Mouse (Mus musculus) adrenal gland, postnatal 36 days (tissue): ENCODE measurements around the gene Gm3696. TPM values are rescaled to one million over a fixed set of nuclear protein-coding genes. Genes with fewer than 3 reads are reported as not detected.
"Not testable (repeated sequence)": the region's sequence is repeated elsewhere in the genome, so short reads cannot be mapped to it uniquely, and the experiment has no call there.

ENCODE experiments used
- DNase-seq, 2 experiments: peaks; one replicate each; pipeline ENCODE4 v3.0.0; 2021; ENCODE audit warnings: mixed read lengths in 1 of 2
- long read RNA-seq, 2 experiments: library from polyadenylated mRNA; stranded (forward); transcript quantifications; one replicate each; pipeline ENCODE4 v2.0.0; 2021; ENCODE audit warnings: borderline sequencing depth in 2 of 2
- total RNA-seq, 2 experiments: library from RNA; stranded (reverse); gene quantifications; 2 replicates each; pipeline ENCODE4 v1.2.3; 2021

Gm3696 gene
- total RNA-seq = under 1 TPM in 1 of 2 experiments, not detected in 1; 0.50 TPM
- long read RNA-seq, experiment 1 = 0 reads
- long read RNA-seq, experiment 2 = 0 reads

DNA sequence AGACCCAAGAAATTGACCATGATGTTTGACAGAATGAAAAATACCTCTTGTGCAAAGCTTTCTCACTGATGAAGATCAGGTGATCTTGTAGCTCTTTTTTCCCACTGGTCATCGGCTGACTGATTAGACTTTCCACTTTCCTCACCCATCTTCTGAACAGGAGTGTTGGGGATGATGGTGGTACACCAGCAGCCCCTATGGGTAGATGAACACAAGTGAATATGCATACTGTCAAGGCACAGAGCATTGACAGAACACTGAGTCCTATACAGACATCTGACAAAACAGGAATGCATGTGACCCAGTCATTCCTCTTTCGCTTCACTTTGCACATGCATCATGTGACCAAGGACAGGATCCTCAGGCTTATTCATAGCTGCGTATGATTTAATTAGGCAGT is at the start of gene Gm3696:
Gm3696 (minus strand) TSS at position 101 of the 400 bp plus-strand sequence.
- DNase-seq = not testable (repeated sequence)

GRCm38 (mm10) chr14:7125312-7125711 is 24.9 kb upstream of the Gm3696 start, which contains the start of gene Gm6676:
Gene Gm6676, minus strand, starts transcription at chr14:7125412.
- not testable (repeated sequence) for DNase-seq

DNA sequence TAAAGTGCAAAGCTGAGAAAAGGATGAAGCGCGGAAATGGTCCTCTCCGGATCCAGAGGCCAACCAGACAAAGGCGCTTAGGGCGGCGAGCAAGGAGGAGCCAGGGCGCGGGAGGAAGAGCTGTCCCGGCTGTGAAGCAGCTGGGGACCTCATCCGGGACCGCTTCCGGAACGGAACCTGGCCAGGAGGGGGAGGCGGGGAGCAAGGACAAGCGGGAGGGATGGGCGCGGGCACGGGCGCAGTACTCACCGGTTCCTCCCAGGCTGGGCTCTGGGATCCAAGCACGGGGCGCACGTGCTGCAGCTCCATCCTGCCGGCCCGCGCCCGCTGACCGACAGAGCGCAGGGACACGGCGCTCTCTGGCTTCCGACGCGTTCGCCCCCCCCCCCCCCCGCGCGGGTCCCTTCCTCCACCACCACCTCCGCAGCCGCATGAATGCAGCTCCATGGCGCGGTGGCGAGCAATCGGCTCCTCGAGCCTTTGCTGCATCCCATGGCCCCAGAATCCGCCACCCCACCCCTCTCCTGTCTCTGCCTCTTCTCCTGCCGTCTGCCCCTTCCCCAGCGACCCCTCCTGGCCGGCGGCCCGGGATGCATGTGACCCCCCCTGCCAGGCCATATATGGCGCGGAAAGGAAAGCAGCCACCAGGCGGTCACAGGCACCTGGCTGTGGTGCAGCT is 4.8 kb upstream of the Gm3696 start:
- peak in 1 of 2 experiments; percentile 0 for DNase-seq

GRCm38 (mm10) chr14:7044870-7045269 is 55.6 kb downstream of the Gm3696 start, which contains the start of gene Gm3685:
Gene Gm3685, minus strand, starts transcription at chr14:7044970.
- DNase-seq = not testable (repeated sequence)

Other genes with a start within 250 kb of the Gm3696 start
- not detected for gene Gm3667, start 210.7 kb downstream of the Gm3696 start, total RNA-seq
- gene Gm6356, start 126.8 kb downstream of the Gm3696 start, total RNA-seq = not detected
- gene Gm10406, start 73.2 kb downstream of the Gm3696 start, total RNA-seq = under 1 TPM in 1 of 2 experiments, not detected in 1; 0.20 TPM
- gene Gm3685, start 55.7 kb downstream of the Gm3696 start, total RNA-seq = not detected
- gene Gm6676, start 24.8 kb upstream of the Gm3696 start, total RNA-seq = not detected
- gene Gm3512, start 73.9 kb upstream of the Gm3696 start, total RNA-seq = under 1 TPM; 0.26 to 0.56 TPM
- gene Gm16434, start 93.9 kb upstream of the Gm3696 start, total RNA-seq = not detected
- gene Gm3727, start 164.1 kb upstream of the Gm3696 start, total RNA-seq = not detected
- not detected for gene Gm3739, start 214.4 kb upstream of the Gm3696 start, total RNA-seq
- gene Gm5797, start 231.8 kb upstream of the Gm3696 start, total RNA-seq = not detected